Mouse (Mus musculus) kidney, embryonic 16.5 days (tissue): ENCODE measurements around the gene 4931406P16Rik. TPM values are rescaled to one million over a fixed set of nuclear protein-coding genes. Genes with fewer than 3 reads are reported as not detected.

Experiments used
- ATAC-seq: fragments of 200-750 bp; cut with Nextera tagmentation; 2 replicates; pipeline ENCODE4 v1.8.0; 2017; ENCODE audit warnings: moderate TSS enrichment; ENCODE audit not compliant: low FRiP score, low TSS enrichment
- H3K27ac ChIP-seq: fragments of 300-500 bp; sonication (generic); 2 replicates; pipeline ENCODE4 v1.5.1; 2014; ENCODE audit warnings: low read length
- H3K27me3 ChIP-seq: fragments of 300-500 bp; sonication (generic); 2 replicates; pipeline ENCODE4 v1.6.1; 2014; ENCODE audit warnings: low read length, control low read depth, mixed read lengths; ENCODE audit not compliant: insufficient read depth
- H3K36me3 ChIP-seq: fragments of 300-500 bp; sonication (generic); 2 replicates; pipeline ENCODE4 v1.6.1; 2014; ENCODE audit warnings: low read length, control low read depth, mixed read lengths; ENCODE audit not compliant: insufficient read depth
- H3K4me1 ChIP-seq: fragments of 300-500 bp; sonication (generic); 2 replicates; pipeline ENCODE4 v1.6.1; 2014; ENCODE audit warnings: low read length, control low read depth, mixed read lengths; ENCODE audit not compliant: insufficient read depth
- H3K4me2 ChIP-seq: fragments of 300-500 bp; sonication (generic); replicated peaks from 2 replicates; pipeline ENCODE4 v1.6.1; 2014; ENCODE audit warnings: low read depth, low read length
- H3K4me3 ChIP-seq: fragments of 300-500 bp; sonication (generic); 2 replicates; pipeline ENCODE4 v1.5.1; 2014; ENCODE audit warnings: mild to moderate bottlenecking, low read length
- H3K9ac ChIP-seq: fragments of 300-500 bp; sonication (generic); replicated peaks from 2 replicates; pipeline ENCODE4 v1.6.1; 2014; ENCODE audit warnings: low read length
- H3K9me3 ChIP-seq: fragments of 300-500 bp; sonication (generic); 2 replicates; pipeline ENCODE4 v1.6.1; 2016; ENCODE audit warnings: low read length, control low read depth
- WGBS: fragments of 180-500 bp; shearing (Covaris S2); extraction: QIAGEN DNeasy Blood & Tissue Kit; methylation state at CpG from one replicate; pipeline ENCODE4 v1.1.7; 2014; 5-methylcytosine and 5-hydroxymethylcytosine counted together
- polyA plus RNA-seq: library from polyadenylated mRNA; unstranded; fragments of >200 nt; fragmentation: Nextera tagmentation; extraction: Ambion mirVana; gene quantifications from 2 replicates; pipeline ENCODE4 v1.2.1, GENCODE M21; 2015

4931406P16Rik gene
- polyA plus RNA-seq: 32.3 and 44.1 TPM in 2 replicates

GRCm38 (mm10) chr7:34313443-34313875 is at the start of gene 4931406P16Rik:
TSS of gene 4931406P16Rik (minus strand) at chr7:34313551.
- peak within 1 kb of the TSS; percentile 90 for H3K4me3 ChIP-seq
- H3K36me3 ChIP-seq: no peaks in the 10 kb centered on the region
- 0% methylated on average over 41 of the region's 41 CpGs for WGBS

GRCm38 (mm10) chr7:34355629-34356028 is 42.3 kb upstream of the 4931406P16Rik start:
- H3K36me3 ChIP-seq: peaks cover 47% of the 10 kb centered on the region
- H3K4me1 ChIP-seq: no peaks in the 10 kb centered on the region
- ATAC-seq: no peak
- no peak overlapping the region for H3K4me2 ChIP-seq
- no peak overlapping the region for H3K27ac ChIP-seq
- no peaks in the 10 kb centered on the region for H3K9me3 ChIP-seq
- 94% methylated on average over 4 of the region's 4 CpGs for WGBS
- H3K27me3 ChIP-seq: no peaks in the 10 kb centered on the region
- H3K4me3 ChIP-seq: no peak overlapping the region
- H3K9ac ChIP-seq: no peak overlapping the region

More at GRCm38 (mm10) chr7:34313443-34313875, at the start of gene 4931406P16Rik:
- peak within 1 kb of the TSS; percentile 89 for H3K4me2 ChIP-seq
- H3K9me3 ChIP-seq: no peaks in the 10 kb centered on the region
- ATAC-seq: peak; percentile 93
- H3K4me1 ChIP-seq: peaks cover 17% of the 10 kb centered on the region
- H3K27me3 ChIP-seq: no peaks in the 10 kb centered on the region
- peak within 1 kb of the TSS; percentile 93 for H3K9ac ChIP-seq
- H3K27ac ChIP-seq: peak within 1 kb of the TSS; percentile 94

GRCm38 (mm10) chr7:34351997-34352396 is 38.6 kb upstream of the 4931406P16Rik start:
- Histone ChIP-seq H3K4me2 (no peak overlapping the region), H3K27me3 (no peaks in the 10 kb centered on the region), H3K27ac (no peak overlapping the region), H3K36me3 (peaks cover 64% of the 10 kb centered on the region), H3K4me1 (no peaks in the 10 kb centered on the region), H3K9ac (no peak overlapping the region), H3K4me3 (no peak overlapping the region), H3K9me3 (no peaks in the 10 kb centered on the region)
- no peak for ATAC-seq
- WGBS: 91% methylated on average over 1 of the region's 1 CpGs

- WGBS: 91% methylated on average over 5 of the region's 5 CpGs
- H3K9ac ChIP-seq: no peak overlapping the region
- H3K4me3 ChIP-seq: no peak overlapping the region
- H3K27me3 ChIP-seq: no peaks in the 10 kb centered on the region
- no peak overlapping the region for H3K27ac ChIP-seq
- no peak for ATAC-seq
- H3K4me1 ChIP-seq: no peaks in the 10 kb centered on the region
- H3K36me3 ChIP-seq: peaks cover 74% of the 10 kb centered on the region
- no peaks in the 10 kb centered on the region for H3K9me3 ChIP-seq
- H3K4me2 ChIP-seq: no peak overlapping the region
Measured at GRCm38 (mm10) chr7:34350166-34350565, 36.8 kb upstream of the 4931406P16Rik start.

GRCm38 (mm10) chr7:34348011-34348410 is 34.7 kb upstream of the 4931406P16Rik start:
- WGBS: 89% methylated on average over 1 of the region's 1 CpGs
- no peak overlapping the region for H3K9ac ChIP-seq
- H3K27ac ChIP-seq: no peak overlapping the region
- no peak for ATAC-seq
- H3K36me3 ChIP-seq: peaks cover 74% of the 10 kb centered on the region
- no peaks in the 10 kb centered on the region for H3K4me1 ChIP-seq
- H3K9me3 ChIP-seq: no peaks in the 10 kb centered on the region
- H3K4me3 ChIP-seq: no peak overlapping the region
- no peaks in the 10 kb centered on the region for H3K27me3 ChIP-seq
- H3K4me2 ChIP-seq: no peak overlapping the region

GRCm38 (mm10) chr7:34347041-34347440 is 33.7 kb upstream of the 4931406P16Rik start:
- ATAC-seq: no peak
- H3K27ac ChIP-seq: no peak overlapping the region
- H3K4me3 ChIP-seq: no peak overlapping the region
- no peaks in the 10 kb centered on the region for H3K4me1 ChIP-seq
- peaks cover 74% of the 10 kb centered on the region for H3K36me3 ChIP-seq
- 89% methylated on average over 3 of the region's 3 CpGs for WGBS
- no peak overlapping the region for H3K9ac ChIP-seq
- no peak overlapping the region for H3K4me2 ChIP-seq
- H3K9me3 ChIP-seq: no peaks in the 10 kb centered on the region
- H3K27me3 ChIP-seq: no peaks in the 10 kb centered on the region

- Histone ChIP-seq H3K4me2 (no peak overlapping the region), H3K4me1 (no peaks in the 10 kb centered on the region), H3K9ac (no peak overlapping the region), H3K27ac (no peak overlapping the region), H3K27me3 (no peaks in the 10 kb centered on the region), H3K9me3 (no peaks in the 10 kb centered on the region), H3K4me3 (no peak overlapping the region), H3K36me3 (peaks cover 74% of the 10 kb centered on the region)
- 95% methylated on average over 4 of the region's 4 CpGs for WGBS
- ATAC-seq: no peak
Measured at GRCm38 (mm10) chr7:34346505-34346904, 33.2 kb upstream of the 4931406P16Rik start.

- Histone ChIP-seq H3K4me1 (no peaks in the 10 kb centered on the region), H3K36me3 (peaks cover 45% of the 10 kb centered on the region), H3K9me3 (no peaks in the 10 kb centered on the region), H3K4me2 (no peak overlapping the region), H3K4me3 (no peak overlapping the region), H3K9ac (no peak overlapping the region), H3K27me3 (no peaks in the 10 kb centered on the region), H3K27ac (no peak overlapping the region)
- ATAC-seq: no peak
- 76% methylated on average over 10 of the region's 10 CpGs for WGBS
Measured at GRCm38 (mm10) chr7:34342040-34342793, 28.9 kb upstream of the 4931406P16Rik start.

GRCm38 (mm10) chr7:34340841-34341240 is 27.5 kb upstream of the 4931406P16Rik start:
- H3K4me1 ChIP-seq: no peaks in the 10 kb centered on the region
- peaks cover 34% of the 10 kb centered on the region for H3K36me3 ChIP-seq
- H3K4me2 ChIP-seq: no peak overlapping the region
- no peak overlapping the region for H3K27ac ChIP-seq
- no peak overlapping the region for H3K4me3 ChIP-seq
- no peak for ATAC-seq
- H3K9ac ChIP-seq: no peak overlapping the region
- no peaks in the 10 kb centered on the region for H3K9me3 ChIP-seq
- no peaks in the 10 kb centered on the region for H3K27me3 ChIP-seq
- 92% methylated on average over 5 of the region's 5 CpGs for WGBS

- H3K4me1 ChIP-seq: no peaks in the 10 kb centered on the region
- 76% methylated on average over 5 of the region's 5 CpGs for WGBS
- no peak for ATAC-seq
- H3K27ac ChIP-seq: no peak overlapping the region
- no peak overlapping the region for H3K9ac ChIP-seq
- H3K4me3 ChIP-seq: no peak overlapping the region
- peaks cover 26% of the 10 kb centered on the region for H3K36me3 ChIP-seq
- no peak overlapping the region for H3K4me2 ChIP-seq
- H3K9me3 ChIP-seq: no peaks in the 10 kb centered on the region
- no peaks in the 10 kb centered on the region for H3K27me3 ChIP-seq
Measured at GRCm38 (mm10) chr7:34339164-34339489, 25.8 kb upstream of the 4931406P16Rik start.
